Mouse (Mus musculus) ES-Bruce4 (cell line): Measurements from ENCODE around the gene Aldh1a2. TPM values are rescaled to one million over a fixed set of nuclear protein-coding genes. Genes with fewer than 3 reads are reported as not detected.

Source experiments
- H3K27ac ChIP-seq: 2 replicates; pipeline ENCODE4 v1.5.1; 2012; ENCODE audit warnings: low read length, inconsistent platforms; ENCODE audit not compliant: insufficient read depth
- H3K27me3 ChIP-seq: 2 replicates; pipeline ENCODE4 v1.6.1; 2012; ENCODE audit warnings: mild to moderate bottlenecking, low read length, inconsistent platforms; ENCODE audit not compliant: control insufficient read depth, poor library complexity, insufficient read depth, severe bottlenecking
- H3K36me3 ChIP-seq: 2 replicates; pipeline ENCODE4 v1.6.1; 2012; ENCODE audit warnings: inconsistent platforms, mild to moderate bottlenecking, low read length, moderate library complexity; ENCODE audit not compliant: control insufficient read depth, poor library complexity, insufficient read depth, severe bottlenecking
- H3K4me1 ChIP-seq: one replicate; pipeline ENCODE4 v1.8.1; 2011; ENCODE audit warnings: low read length; ENCODE audit not compliant: control insufficient read depth, insufficient read depth
- H3K4me3 ChIP-seq: 2 replicates; pipeline ENCODE4 v1.5.1; 2011; ENCODE audit warnings: low read depth, mild to moderate bottlenecking, low read length
- H3K9ac ChIP-seq: 2 replicates; pipeline ENCODE4 v1.6.1; 2012; ENCODE audit warnings: low read depth, mild to moderate bottlenecking, inconsistent platforms; ENCODE audit not compliant: poor library complexity, severe bottlenecking
- H3K9me3 ChIP-seq: replicated peaks from 2 replicates; pipeline ENCODE4 v1.6.1; 2012; ENCODE audit warnings: mild to moderate bottlenecking, low read length, inconsistent platforms; ENCODE audit not compliant: control insufficient read depth, poor library complexity, insufficient read depth, severe bottlenecking
- CTCF ChIP-seq: IDR thresholded peaks from one replicate; pipeline ENCODE4 v1.8.1; 2011; ENCODE audit warnings: low read depth, low read length
- EP300 ChIP-seq: IDR thresholded peaks from 2 replicates; pipeline ENCODE4 v1.6.1; 2011; ENCODE audit warnings: low read depth, low read length; ENCODE audit not compliant: insufficient read depth
- POLR2A ChIP-seq: IDR thresholded peaks from one replicate; pipeline ENCODE4 v1.8.1; 2011; ENCODE audit warnings: low read length; ENCODE audit not compliant: insufficient read depth
- polyA plus RNA-seq: library from polyadenylated mRNA; stranded (reverse); fragments of >200 nt; gene quantifications from 2 replicates; pipeline ENCODE4 v1.2.4, GENCODE M21; 2011; ENCODE audit warnings: low read depth; ENCODE audit not compliant: missing spikeins, insufficient read depth, insufficient read length

The Aldh1a2 gene
- polyA plus RNA-seq, 1 experiment, result 2.0 TPM

DNA sequence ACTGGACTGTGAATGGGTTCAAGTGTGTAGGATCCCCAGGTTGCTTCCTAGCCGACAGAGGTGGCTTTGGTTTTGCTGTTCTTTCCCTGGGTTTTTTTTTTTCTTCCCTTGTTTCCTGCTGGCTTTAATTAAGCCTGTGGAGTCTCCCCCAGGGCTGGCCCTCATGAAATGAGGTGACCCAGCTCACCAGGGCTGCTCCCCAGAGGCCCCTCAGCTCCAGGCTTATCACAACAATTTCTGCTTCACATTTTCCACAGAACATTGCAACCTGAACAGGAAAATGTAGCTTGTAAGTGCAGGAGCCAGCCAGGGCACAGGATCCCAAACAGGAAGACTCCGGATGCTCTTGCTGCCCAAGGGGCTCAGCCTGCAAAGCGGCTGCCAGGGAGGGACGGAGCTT, 110.7 kb downstream of the Aldh1a2 start:
- Histone ChIP-seq H3K9ac (no peak overlapping the region), H3K4me1 (no peaks in the 10 kb centered on the region), H3K4me3 (no peak overlapping the region), H3K27me3 (no peaks in the 10 kb centered on the region), H3K36me3 (no peaks in the 10 kb centered on the region), H3K27ac (no peak overlapping the region), H3K9me3 (peaks cover 4% of the 10 kb centered on the region; the same call in 1 of the 2 replicates)
- TF ChIP-seq CTCF (no peak), EP300 (no peak), POLR2A (no peak)

DNA sequence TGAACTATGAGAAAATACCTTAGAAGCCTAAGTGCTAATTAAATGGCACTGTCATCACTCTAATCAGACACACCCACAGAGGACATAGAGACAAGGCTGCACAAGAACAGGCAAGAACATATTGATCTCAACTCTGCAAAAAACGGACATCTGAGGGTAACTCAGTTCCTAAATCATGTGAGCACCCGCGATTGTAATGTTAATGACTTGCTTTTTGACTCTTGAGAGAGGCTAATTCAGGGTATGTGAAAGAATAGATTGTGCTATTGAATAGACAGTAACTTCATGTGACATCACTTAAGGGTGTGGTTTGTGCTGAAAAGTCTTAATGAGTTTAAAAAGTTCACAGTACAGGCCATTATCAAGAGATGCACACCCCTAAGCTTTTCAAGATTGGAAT, 116.1 kb downstream of the Aldh1a2 start:
- peaks cover 4% of the 10 kb centered on the region; the same call in 1 of the 2 replicates for H3K9me3 ChIP-seq
- H3K4me3 ChIP-seq, result no peak overlapping the region
- no peaks in the 10 kb centered on the region; the same call in 1 of the 2 replicates for H3K27me3 ChIP-seq
- no peaks in the 10 kb centered on the region for H3K4me1 ChIP-seq
- TF ChIP-seq CTCF, result no peak
- no peak for TF ChIP-seq POLR2A
- no peak for TF ChIP-seq EP300
- no peak overlapping the region for H3K9ac ChIP-seq
- H3K36me3 ChIP-seq, result no peaks in the 10 kb centered on the region
- H3K27ac ChIP-seq, result no peak overlapping the region

DNA sequence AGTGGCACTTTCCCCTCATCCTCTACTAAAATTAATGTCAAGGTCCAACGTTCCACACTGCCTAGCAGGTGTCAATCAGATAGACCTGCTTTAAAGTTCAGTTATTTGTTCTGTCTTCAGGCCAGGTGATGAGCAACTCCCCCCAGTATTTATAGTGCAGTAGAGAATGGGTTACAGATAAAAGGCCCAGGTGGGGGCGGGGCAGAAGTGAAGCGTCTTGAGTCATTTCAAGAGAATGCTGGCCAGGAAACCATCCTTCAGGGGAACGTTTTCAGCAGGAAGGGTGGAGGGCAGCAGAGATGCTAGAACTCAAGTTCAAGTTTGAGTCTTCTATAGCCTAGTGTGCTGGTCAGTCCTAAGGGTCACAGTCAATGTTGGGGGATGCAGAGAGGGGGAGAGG, 121.1 kb downstream of the Aldh1a2 start:
- no peak overlapping the region for H3K9ac ChIP-seq
- no peaks in the 10 kb centered on the region; the same call in 1 of the 2 replicates for H3K27me3 ChIP-seq
- TF ChIP-seq EP300 (no peak), POLR2A (no peak), CTCF (no peak)
- no peaks in the 10 kb centered on the region for H3K36me3 ChIP-seq
- H3K27ac ChIP-seq, result no peak overlapping the region
- H3K4me1 ChIP-seq, result no peaks in the 10 kb centered on the region
- no peak overlapping the region for H3K4me3 ChIP-seq
- H3K9me3 ChIP-seq, result no peaks in the 10 kb centered on the region

DNA sequence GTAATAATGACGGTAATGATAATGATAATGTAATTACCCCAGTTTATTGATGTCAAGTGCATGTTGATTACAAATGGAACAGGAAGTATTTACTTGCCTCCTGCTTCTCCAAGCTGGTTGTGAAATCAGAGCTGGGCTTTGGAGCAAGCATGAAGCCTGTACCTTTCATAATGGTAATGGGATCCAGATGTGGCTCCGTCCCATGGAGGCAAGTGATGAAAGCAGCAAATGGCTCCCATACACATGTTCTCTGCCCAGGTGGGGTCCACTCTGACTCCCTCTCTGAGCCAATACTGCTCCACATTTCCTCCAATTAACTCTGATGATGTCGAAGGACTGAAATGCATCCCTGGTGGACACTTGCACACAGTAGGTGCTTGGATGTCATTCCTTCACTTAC, 121.8 kb downstream of the Aldh1a2 start:
- H3K27me3 ChIP-seq, result no peaks in the 10 kb centered on the region; the same call in 1 of the 2 replicates
- TF ChIP-seq EP300 (no peak), POLR2A (no peak)
- no peaks in the 10 kb centered on the region for H3K36me3 ChIP-seq
- H3K9ac ChIP-seq, result no peak overlapping the region
- H3K4me1 ChIP-seq, result no peaks in the 10 kb centered on the region
- no peak overlapping the region for H3K27ac ChIP-seq
- no peak overlapping the region for H3K4me3 ChIP-seq
- H3K9me3 ChIP-seq, result no peaks in the 10 kb centered on the region

DNA sequence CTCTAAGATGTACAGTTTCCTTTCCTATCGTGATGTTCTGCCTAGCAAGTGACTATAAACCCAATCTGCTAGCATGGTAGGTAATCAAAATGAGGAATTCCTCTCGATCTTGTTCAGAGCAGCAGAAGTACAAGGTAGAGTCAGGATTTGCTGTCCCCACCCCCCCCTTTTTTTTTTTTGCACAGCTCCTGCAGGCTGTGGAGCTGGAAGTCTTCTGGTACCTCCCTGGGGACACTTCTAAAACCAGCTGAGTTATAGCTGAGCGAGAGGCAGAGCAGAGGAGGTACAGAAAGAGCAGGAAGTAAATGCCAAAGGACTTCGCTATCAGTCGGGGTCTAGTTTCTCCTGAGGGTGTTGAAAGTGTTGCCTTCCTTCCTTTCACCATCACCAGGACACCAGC, 124.5 kb downstream of the Aldh1a2 start:
- Histone ChIP-seq H3K27me3 (no peaks in the 10 kb centered on the region), H3K9me3 (no peaks in the 10 kb centered on the region), H3K9ac (no peak overlapping the region), H3K27ac (no peak overlapping the region), H3K4me3 (no peak overlapping the region), H3K4me1 (no peaks in the 10 kb centered on the region), H3K36me3 (no peaks in the 10 kb centered on the region)
- TF ChIP-seq EP300 (no peak), POLR2A (no peak), CTCF (no peak)

Other genes with a start within 250 kb of the Aldh1a2 start
- not detected in 2 replicates for gene Aqp9, start 47.1 kb upstream of the Aldh1a2 start, polyA plus RNA-seq